Mouse (Mus musculus) embryonic facial prominence, embryonic 10.5 days (tissue): Measurements from ENCODE around the gene Mmadhc. TPM values are rescaled to one million over a fixed set of nuclear protein-coding genes. Genes with fewer than 3 reads are reported as not detected.

Experiments used
- DNase-seq: peaks from one replicate; pipeline ENCODE4 v3.0.0-alpha.2; 2017; ENCODE audit warnings: low spot score
- H3K27ac ChIP-seq: fragments of 300-500 bp; sonication (generic); replicated peaks from 2 replicates; pipeline ENCODE4 v1.5.1; 2016; ENCODE audit warnings: mild to moderate bottlenecking
- H3K27me3 ChIP-seq: fragments of 300-500 bp; sonication (generic); replicated peaks from 2 replicates; pipeline ENCODE4 v1.6.1; 2016; ENCODE audit warnings: low read depth, mild to moderate bottlenecking; ENCODE audit not compliant: poor library complexity, severe bottlenecking
- H3K36me3 ChIP-seq: fragments of 300-500 bp; sonication (generic); replicated peaks from 2 replicates; pipeline ENCODE4 v1.6.1; 2016; ENCODE audit warnings: mild to moderate bottlenecking, moderate library complexity
- H3K4me1 ChIP-seq: fragments of 300-500 bp; sonication (generic); 2 replicates; pipeline ENCODE4 v1.6.1; 2016
- H3K4me3 ChIP-seq: fragments of 300-500 bp; sonication (generic); 2 replicates; pipeline ENCODE4 v1.5.1; 2016; ENCODE audit warnings: mild to moderate bottlenecking, moderate library complexity
- H3K9me3 ChIP-seq: fragments of 300-500 bp; sonication (generic); 2 replicates; pipeline ENCODE4 v1.6.1; 2016; ENCODE audit warnings: mild to moderate bottlenecking
- WGBS: fragments of 180-500 bp; shearing (Covaris S2); methylation state at CpG from one replicate; pipeline ENCODE4 v1.1.7; 2016; 5-methylcytosine and 5-hydroxymethylcytosine counted together
- polyA plus RNA-seq: library from polyadenylated mRNA; unstranded; fragments of >200 nt; fragmentation: Nextera tagmentation; extraction: Ambion mirVana; gene quantifications from 2 replicates; pipeline ENCODE4 v1.2.1, GENCODE M21; 2016

Gene Mmadhc
- polyA plus RNA-seq, 1 experiment from 2014 or later, result 161 TPM

DNA sequence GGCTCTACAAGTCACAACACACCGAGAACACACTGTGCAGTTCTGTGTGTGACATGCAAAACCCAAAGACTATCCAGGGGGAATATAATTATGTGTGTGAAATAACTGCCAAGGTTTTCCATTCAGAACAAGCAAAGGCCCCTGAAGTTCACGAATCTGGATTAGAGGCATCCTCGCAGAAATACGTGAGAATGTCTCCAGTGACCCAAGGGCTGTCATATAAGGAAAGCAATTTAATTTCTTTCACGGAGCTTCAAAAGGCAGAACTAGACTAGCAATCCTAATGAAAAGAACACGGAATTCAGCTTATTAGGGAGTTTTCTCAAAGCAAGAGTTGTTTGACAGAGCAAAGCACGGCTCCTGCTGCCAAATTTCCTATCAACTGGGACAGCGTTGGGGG lies 63.1 kb downstream of the Mmadhc start:
- Histone ChIP-seq H3K27ac (no peak overlapping the region), H3K9me3 (no peaks in the 10 kb centered on the region), H3K36me3 (no peaks in the 10 kb centered on the region), H3K4me1 (no peaks in the 10 kb centered on the region), H3K27me3 (no peaks in the 10 kb centered on the region), H3K4me3 (no peak overlapping the region)
- WGBS, result 79% methylated on average over 8 of the region's 8 CpGs
- no peak for DNase-seq

Other genes starting within 250 kb of the Mmadhc start
- 7.0 and 8.7 TPM in 2 replicates for gene Lypd6, start 230.4 kb downstream of the Mmadhc start, polyA plus RNA-seq